Mouse (Mus musculus) neural tube, embryonic 14.5 days (tissue): ENCODE results near the gene Ckap4. TPM values are rescaled to one million over a fixed set of nuclear protein-coding genes. Genes with fewer than 3 reads are reported as not detected.

Source experiments
- ATAC-seq: fragments of 200-750 bp; cut with Nextera tagmentation; 2 replicates; pipeline ENCODE4 v1.8.0; 2017; ENCODE audit warnings: low read depth, mild to moderate bottlenecking, moderate TSS enrichment, moderate library complexity
- H3K27ac ChIP-seq: fragments of 300-500 bp; sonication (generic); 2 replicates; pipeline ENCODE4 v1.5.1; 2014; ENCODE audit warnings: low read depth, mild to moderate bottlenecking, control low read depth, low read length, moderate library complexity, mixed read lengths
- H3K27me3 ChIP-seq: fragments of 300-500 bp; sonication (generic); 2 replicates; pipeline ENCODE4 v1.6.1; 2014; ENCODE audit warnings: low read length; ENCODE audit not compliant: control insufficient read depth, insufficient read depth
- H3K36me3 ChIP-seq: fragments of 300-500 bp; sonication (generic); 2 replicates; pipeline ENCODE4 v1.6.1; 2014; ENCODE audit warnings: low read length, mixed read lengths; ENCODE audit not compliant: control insufficient read depth, insufficient read depth
- H3K4me1 ChIP-seq: fragments of 300-500 bp; sonication (generic); 2 replicates; pipeline ENCODE4 v1.6.1; 2014; ENCODE audit warnings: low read length; ENCODE audit not compliant: control insufficient read depth, insufficient read depth
- H3K4me2 ChIP-seq: fragments of 300-500 bp; sonication (generic); 2 replicates; pipeline ENCODE4 v1.6.1; 2014; ENCODE audit warnings: mild to moderate bottlenecking, low read depth, low read length, control low read depth
- H3K4me3 ChIP-seq: fragments of 300-500 bp; sonication (generic); 2 replicates; pipeline ENCODE4 v1.5.1; 2014; ENCODE audit warnings: low read depth, low read length, control low read depth, mixed read lengths
- H3K9ac ChIP-seq: fragments of 300-500 bp; sonication (generic); replicated peaks from 2 replicates; pipeline ENCODE4 v1.6.1; 2014; ENCODE audit warnings: low read depth, mild to moderate bottlenecking, control low read depth, low read length, mixed read lengths
- H3K9me3 ChIP-seq: fragments of 300-500 bp; sonication (generic); 2 replicates; pipeline ENCODE4 v1.6.1; 2016; ENCODE audit warnings: low read length; ENCODE audit not compliant: control insufficient read depth
- WGBS: fragments of 180-500 bp; shearing (Covaris S2); extraction: QIAGEN DNeasy Blood & Tissue Kit; methylation state at CpG from one replicate; pipeline ENCODE4 v1.1.7; 2014; 5-methylcytosine and 5-hydroxymethylcytosine counted together
- polyA plus RNA-seq: library from polyadenylated mRNA; unstranded; fragments of >200 nt; fragmentation: Nextera tagmentation; extraction: Ambion mirVana; gene quantifications from 2 replicates; pipeline ENCODE4 v1.2.1, GENCODE M21; 2014

The Ckap4 gene
- polyA plus RNA-seq, 1 experiment from 2014 or later, result 60.8 TPM

DNA sequence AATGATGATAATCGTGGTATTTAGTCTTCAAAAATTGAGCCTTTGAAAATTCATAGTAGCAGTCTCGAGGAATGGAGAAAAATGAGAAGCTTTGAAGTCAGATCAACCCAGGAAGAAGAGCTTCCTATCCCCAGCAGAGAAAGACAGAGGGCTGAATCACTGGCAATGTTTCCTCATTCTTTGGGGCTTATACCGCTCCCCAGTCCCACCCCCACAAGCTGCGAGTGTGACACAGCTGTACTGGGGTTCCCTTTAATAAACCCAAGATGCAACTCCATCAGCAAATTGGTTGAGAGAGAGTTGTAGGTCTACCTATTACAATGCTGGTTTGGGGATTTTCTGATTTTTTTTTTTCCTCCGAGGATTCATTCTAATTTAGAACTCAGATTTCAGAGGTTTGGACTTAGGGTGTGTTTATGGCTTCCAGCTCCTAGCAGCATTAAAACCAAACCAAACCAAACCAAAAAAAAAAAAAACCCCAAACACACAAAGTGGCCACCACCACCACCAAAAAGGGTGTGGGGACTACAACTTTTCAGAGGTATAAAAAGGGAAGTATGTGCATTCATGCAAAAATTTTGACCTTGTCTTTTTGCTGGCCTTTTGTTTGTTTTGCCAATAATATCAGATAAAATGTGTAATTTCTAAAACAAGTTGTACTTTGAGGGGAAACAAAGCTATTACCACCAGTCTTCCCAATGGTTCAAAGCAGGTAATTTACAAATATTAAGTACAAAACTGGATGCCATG lies 40.0 kb upstream of the Ckap4 start:
- H3K9ac ChIP-seq, result no peak overlapping the region
- no peak overlapping the region for H3K4me2 ChIP-seq
- ATAC-seq, result no peak
- H3K27me3 ChIP-seq, result peaks cover 3% of the 10 kb centered on the region; the same call in 1 of the 2 replicates
- H3K4me1 ChIP-seq, result 0 out of 2 replicates have a peak, but pooled peaks cover 5% of the 10 kb centered on the region
- 79% methylated on average over 5 of the region's 5 CpGs for WGBS
- no peaks in the 10 kb centered on the region for H3K36me3 ChIP-seq
- H3K27ac ChIP-seq, result no peak overlapping the region
- H3K4me3 ChIP-seq, result no peak overlapping the region
- H3K9me3 ChIP-seq, result no peaks in the 10 kb centered on the region

DNA sequence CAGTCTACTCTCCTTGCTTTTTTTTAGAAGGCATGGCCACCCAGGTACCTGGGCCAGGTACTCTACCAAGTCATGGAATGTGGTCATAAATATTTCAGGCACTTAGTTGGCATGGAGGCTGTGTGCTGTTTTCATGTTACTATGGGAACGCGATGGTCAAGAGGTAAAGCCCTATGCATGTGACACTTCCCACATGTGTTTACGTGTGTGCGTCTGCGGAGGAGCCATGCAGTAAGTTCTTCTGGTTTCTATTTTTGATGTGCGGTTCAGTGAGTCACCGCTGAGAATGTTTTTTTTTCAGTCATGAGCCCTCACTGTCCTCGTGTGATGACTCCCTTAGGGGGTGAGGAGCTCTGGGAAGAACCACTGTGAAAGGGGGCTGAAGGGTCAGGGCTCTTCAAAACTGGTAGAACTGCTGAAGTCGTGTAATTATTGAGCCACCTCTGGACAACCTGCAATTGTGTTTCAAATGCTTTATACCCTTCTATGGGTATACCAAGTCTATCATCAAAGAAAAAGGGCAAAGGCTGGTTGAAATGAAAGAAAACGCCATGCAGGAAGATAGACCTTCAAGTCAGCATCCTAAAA lies 37.3 kb upstream of the Ckap4 start:
- Histone ChIP-seq H3K4me2 (no peak overlapping the region), H3K27me3 (no peaks in the 10 kb centered on the region), H3K9ac (no peak overlapping the region), H3K4me3 (no peak overlapping the region), H3K27ac (no peak overlapping the region), H3K4me1 (no peaks in the 10 kb centered on the region), H3K36me3 (no peaks in the 10 kb centered on the region), H3K9me3 (no peaks in the 10 kb centered on the region)
- ATAC-seq, result no peak
- WGBS, result 85% methylated on average over 10 of the region's 10 CpGs

DNA sequence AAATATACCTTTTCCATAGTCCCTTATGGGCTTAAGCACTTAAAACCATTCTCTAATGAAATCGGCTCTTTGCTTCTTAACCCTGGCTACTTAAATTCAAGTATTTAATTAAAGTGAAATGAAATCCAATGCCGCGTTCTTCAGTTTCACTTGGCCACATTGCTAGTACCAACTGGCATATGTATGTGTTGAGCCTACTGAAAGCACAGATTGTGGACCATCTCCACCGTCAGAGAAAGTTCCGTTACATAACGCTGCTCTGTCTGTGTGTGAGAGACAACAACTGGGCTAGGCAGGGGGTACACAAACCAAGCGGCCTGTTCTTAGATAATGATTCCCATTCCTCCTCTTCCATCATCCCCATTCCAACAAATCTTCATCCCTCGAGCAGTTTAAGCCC lies 30.6 kb upstream of the Ckap4 start:
- ATAC-seq, result no peak
- 87% methylated on average over 8 of the region's 8 CpGs for WGBS

DNA sequence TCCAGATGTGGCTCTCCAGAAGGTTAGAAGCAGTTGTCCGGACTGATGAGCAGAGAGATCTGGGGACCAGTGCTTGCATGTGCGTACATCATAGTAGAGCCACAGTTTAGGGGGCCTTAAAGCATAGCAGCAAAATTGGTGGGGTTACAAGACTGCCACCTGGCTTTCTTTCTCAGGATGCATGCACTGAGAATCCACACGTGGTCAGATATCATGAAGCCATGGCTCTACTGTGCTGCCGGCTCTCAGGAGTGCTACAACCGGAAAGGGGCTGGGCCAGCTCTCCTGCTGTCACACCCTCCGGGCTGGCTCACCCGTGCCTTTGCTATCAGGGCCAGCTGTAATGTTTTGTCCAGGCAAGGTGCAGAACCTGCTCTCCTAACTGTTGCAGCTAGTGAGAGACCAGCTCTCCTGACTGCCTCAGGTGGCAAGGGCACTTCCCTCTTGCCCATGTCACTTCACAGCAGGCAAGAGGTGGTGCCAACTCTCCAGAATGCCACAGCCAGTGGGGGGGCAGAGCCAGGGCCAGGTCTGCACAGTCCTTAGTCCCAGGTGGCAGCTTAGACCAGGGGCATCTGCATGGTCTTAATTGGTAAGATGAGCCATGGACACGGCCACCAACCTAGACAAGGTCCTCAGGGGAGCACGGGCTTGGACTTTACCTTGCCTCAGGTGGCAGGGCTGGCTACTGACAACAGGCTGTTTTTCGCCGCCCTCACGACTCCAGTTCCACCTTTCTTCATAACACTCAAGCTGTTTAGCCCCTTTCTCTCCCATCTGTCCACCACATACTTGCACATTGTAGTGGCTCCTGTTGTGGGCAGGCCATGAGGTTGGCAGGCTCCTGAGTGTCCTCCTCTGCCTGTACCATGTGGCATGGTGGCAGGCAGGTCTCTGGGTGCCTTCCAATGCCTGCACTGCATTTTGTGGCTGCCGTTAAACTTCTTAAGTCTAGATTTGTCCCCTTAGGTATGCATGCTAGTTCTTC lies 29.0 kb upstream of the Ckap4 start:
- H3K4me1 ChIP-seq, result no peaks in the 10 kb centered on the region
- WGBS, result 72% methylated on average over 13 of the region's 13 CpGs
- H3K4me3 ChIP-seq, result no peak overlapping the region
- no peaks in the 10 kb centered on the region for H3K36me3 ChIP-seq
- no peak overlapping the region for H3K4me2 ChIP-seq
- H3K27ac ChIP-seq, result no peak overlapping the region
- H3K27me3 ChIP-seq, result no peaks in the 10 kb centered on the region
- H3K9me3 ChIP-seq, result no peaks in the 10 kb centered on the region
- H3K9ac ChIP-seq, result no peak overlapping the region
- no peak for ATAC-seq

More for the DNA sequence above, 30.6 kb upstream of the Ckap4 start:
- Histone ChIP-seq H3K9me3 (no peaks in the 10 kb centered on the region), H3K4me1 (no peaks in the 10 kb centered on the region), H3K27ac (no peak overlapping the region), H3K9ac (no peak overlapping the region), H3K27me3 (no peaks in the 10 kb centered on the region), H3K4me2 (no peak overlapping the region), H3K4me3 (no peak overlapping the region), H3K36me3 (no peaks in the 10 kb centered on the region)

DNA sequence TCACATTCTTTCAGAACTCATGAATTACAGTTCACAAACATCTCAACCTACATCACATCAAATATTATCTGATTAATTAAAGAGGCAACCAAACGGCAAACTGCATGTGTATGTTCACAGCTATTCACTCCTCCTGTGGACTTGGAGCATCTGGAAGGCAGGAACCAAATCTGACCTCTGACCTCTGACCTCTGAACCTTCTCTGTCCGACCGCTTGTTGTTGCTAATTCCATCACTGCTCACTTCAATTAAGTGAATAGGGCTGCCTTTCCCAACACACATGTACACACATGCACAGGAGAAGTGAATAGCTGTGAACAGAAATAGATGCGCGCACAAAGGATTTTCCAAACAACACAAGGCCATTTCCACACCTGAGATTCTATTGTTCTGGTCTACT lies 28.3 kb upstream of the Ckap4 start:
- no peak for ATAC-seq
- WGBS, result 78% methylated on average over 5 of the region's 5 CpGs

DNA sequence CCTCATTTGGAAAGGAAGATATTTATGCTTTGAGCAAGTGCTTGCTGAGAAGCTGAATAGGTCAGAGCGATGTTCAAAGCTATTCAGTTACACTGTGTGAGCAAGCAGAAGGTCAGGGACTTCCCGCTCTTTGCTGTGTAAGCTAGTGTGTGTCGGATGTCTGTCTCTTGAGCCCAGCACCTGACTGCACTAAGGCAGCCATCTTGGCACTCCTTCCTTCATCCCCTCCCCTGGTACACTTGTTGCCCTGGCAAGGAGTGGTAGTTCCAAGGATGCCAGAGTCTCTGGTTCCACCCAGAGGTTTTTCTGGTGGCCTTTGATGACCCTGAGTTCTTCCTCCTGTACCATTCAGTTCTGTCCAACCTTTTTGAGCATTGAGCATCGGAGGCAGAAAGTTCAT lies 26.1 kb upstream of the Ckap4 start:
- no peaks in the 10 kb centered on the region for H3K36me3 ChIP-seq
- H3K9ac ChIP-seq, result no peak overlapping the region
- H3K27ac ChIP-seq, result no peak overlapping the region
- no peaks in the 10 kb centered on the region for H3K4me1 ChIP-seq
- WGBS, result 93% methylated on average over 4 of the region's 4 CpGs
- H3K4me3 ChIP-seq, result no peak overlapping the region
- H3K27me3 ChIP-seq, result no peaks in the 10 kb centered on the region
- H3K9me3 ChIP-seq, result no peaks in the 10 kb centered on the region
- H3K4me2 ChIP-seq, result no peak overlapping the region
- ATAC-seq, result no peak

More for the DNA sequence above, 28.3 kb upstream of the Ckap4 start:
- Histone ChIP-seq H3K27me3 (no peaks in the 10 kb centered on the region), H3K9me3 (no peaks in the 10 kb centered on the region), H3K36me3 (no peaks in the 10 kb centered on the region), H3K27ac (no peak overlapping the region), H3K4me1 (no peaks in the 10 kb centered on the region), H3K9ac (no peak overlapping the region), H3K4me3 (no peak overlapping the region), H3K4me2 (no peak overlapping the region)

DNA sequence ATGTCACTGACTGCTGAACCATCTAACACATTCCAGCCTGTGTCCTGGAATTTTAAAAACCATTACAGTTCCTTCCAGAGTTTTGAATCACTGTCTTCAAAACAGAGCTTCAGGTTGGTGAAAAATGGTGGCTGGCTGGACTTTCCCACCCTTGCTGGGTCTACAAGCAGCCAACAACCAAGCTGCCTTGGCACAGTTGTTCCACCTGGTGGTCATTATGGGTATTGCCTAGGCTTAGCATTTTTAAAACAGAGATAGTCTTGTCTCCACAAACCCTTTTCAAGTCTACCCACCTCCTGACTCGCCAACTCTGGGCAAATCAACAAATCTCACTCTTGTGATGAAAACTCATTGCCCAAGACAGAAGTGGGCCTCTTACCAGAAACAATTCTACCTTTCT lies 24.6 kb upstream of the Ckap4 start:
- Histone ChIP-seq H3K4me3 (no peak overlapping the region), H3K36me3 (no peaks in the 10 kb centered on the region), H3K27me3 (no peaks in the 10 kb centered on the region), H3K27ac (no peak overlapping the region), H3K9ac (no peak overlapping the region), H3K4me2 (no peak overlapping the region), H3K4me1 (no peaks in the 10 kb centered on the region), H3K9me3 (no peaks in the 10 kb centered on the region)
- no peak for ATAC-seq
- 86% methylated on average over 1 of the region's 1 CpGs for WGBS

DNA sequence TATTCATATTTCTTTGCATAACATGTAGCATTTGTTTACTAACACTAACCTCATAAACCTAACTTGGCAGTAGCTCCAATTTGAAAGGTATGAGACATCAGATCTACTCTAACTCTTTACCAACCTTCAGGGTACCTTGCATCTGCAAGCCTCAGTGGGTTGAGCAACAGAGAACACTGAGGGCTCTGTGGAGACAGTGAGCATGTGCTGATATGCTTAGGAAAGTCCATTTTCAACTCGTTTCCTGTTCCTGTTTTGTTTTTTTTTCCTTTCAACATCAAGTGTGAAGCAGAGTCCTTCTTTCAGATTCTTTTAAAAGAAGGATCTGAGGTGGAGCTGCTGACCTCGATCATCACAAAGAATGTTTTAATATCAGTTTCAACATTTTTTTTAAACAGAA lies 22.3 kb upstream of the Ckap4 start:
- H3K27me3 ChIP-seq, result no peaks in the 10 kb centered on the region
- no peaks in the 10 kb centered on the region for H3K36me3 ChIP-seq
- H3K4me3 ChIP-seq, result no peak overlapping the region
- no peak overlapping the region for H3K27ac ChIP-seq
- ATAC-seq, result no peak
- 81% methylated on average over 2 of the region's 2 CpGs for WGBS
- no peaks in the 10 kb centered on the region for H3K9me3 ChIP-seq
- no peak overlapping the region for H3K9ac ChIP-seq
- H3K4me1 ChIP-seq, result no peaks in the 10 kb centered on the region
- no peak overlapping the region for H3K4me2 ChIP-seq
